Mouse (Mus musculus) heart, adult 18-20 months (tissue): ENCODE data around the gene Nkiras1. TPM values are rescaled to one million over a fixed set of nuclear protein-coding genes. Genes with fewer than 3 reads are reported as not detected.

Experiments used
- total RNA-seq, 2 experiments: library from RNA; stranded (reverse); gene quantifications; 2 replicates each; pipeline ENCODE4 v1.2.3; 2021

Gene Nkiras1
- total RNA-seq, 2 experiments from 2014 or later, result 35.5 to 41.4 TPM

Other genes starting within 250 kb of the Nkiras1 start
- gene Nr1d2, start 32.0 kb upstream of the Nkiras1 start, total RNA-seq, result 10 to 100 TPM; 48.2 to 54.4 TPM
- 100 to 1,000 TPM; 528 to 555 TPM for gene Rpl15, start 255 bp downstream of the Nkiras1 start, total RNA-seq
- gene Ube2e1, start 60.7 kb downstream of the Nkiras1 start, total RNA-seq, result 10 to 100 TPM; 40.8 to 45.5 TPM